Mouse (Mus musculus): ENCODE measurements around the gene Sox5. TPM values are rescaled to one million over a fixed set of nuclear protein-coding genes. Genes with fewer than 3 reads are reported as not detected.

The Sox5 gene
- polyA plus RNA-seq, 1 experiment from 2014 or later = 34.8 TPM

- Histone ChIP-seq H3K9me3 (replicated peaks) (no peaks in the 10 kb centered on the region), H3K4me2 (no peak overlapping the region), H3K9ac (replicated peaks) (no peak overlapping the region), H3K36me3 (no peaks in the 10 kb centered on the region), H3K4me3 (replicated peaks) (no peak overlapping the region), H3K27ac (replicated peaks) (no peak overlapping the region), H3K27me3 (replicated peaks) (no peaks in the 10 kb centered on the region), H3K4me1 (no peaks in the 10 kb centered on the region)
- no peak for ATAC-seq (ENCODE audit: low FRiP score)
These were observed 877.1 kb downstream of the Sox5 start for GRCm38 (mm10) chr6:143904693-143905031.

DNA sequence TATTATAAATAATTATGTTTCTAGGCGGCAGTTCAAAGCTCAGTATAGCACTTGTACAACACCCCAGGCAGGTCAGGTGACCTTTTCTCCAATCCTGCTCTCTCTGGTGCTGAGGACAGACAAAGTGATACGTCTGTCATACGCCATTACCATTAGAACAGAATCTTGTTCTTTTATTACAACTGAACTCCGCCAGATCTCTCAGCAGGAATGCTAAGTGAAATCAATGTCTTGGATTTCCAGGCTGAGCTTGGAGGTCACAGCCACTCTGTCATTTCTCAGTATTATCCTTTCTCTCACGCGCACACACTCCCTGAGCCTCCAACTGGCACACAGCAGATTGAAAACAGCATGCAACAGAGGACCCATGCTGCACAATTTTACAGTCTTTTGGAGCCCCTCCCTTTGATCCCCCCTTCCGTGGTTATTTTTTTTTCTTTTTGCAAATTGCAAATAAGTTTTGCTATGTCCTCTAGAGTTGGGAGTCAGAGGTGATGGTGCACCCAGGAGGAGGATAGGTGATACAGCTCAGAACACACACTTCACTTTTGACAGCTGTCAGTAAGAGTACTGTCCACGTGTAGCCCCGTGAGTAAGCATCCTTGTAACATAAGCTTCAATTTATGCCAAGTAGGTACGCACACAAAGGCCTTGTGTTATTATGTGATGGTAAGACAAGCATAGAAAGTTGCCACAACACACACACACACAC, 877.6 kb downstream of the Sox5 start:
- WGBS = 43% methylated on average over 10 of the region's 10 CpGs
- ATAC-seq (ENCODE audit: low FRiP score) = no peak
- H3K4me2 ChIP-seq = no peak overlapping the region

DNA sequence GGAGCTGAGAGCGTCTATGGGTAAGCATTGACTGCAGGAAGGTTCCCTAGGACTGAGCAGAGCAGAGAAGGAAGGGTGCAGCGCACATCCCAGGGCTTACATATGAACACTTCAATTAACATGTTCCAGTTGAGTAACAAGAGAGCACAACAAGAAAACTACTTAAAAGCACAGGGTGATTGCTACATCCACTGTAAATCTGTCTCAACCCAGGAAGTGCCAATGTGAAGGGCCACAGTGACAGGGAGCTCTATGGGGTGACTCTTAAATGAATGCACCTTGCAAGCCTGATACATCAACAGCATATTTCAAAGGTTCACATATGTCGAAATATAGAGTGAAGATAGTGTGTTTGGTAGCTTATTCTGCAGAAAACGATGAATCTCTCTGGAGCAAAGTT, 880.9 kb downstream of the Sox5 start:
- Histone ChIP-seq H3K4me3 (replicated peaks) (no peak overlapping the region), H3K9ac (replicated peaks) (no peak overlapping the region), H3K4me1 (no peaks in the 10 kb centered on the region), H3K27ac (replicated peaks) (no peak overlapping the region), H3K36me3 (no peaks in the 10 kb centered on the region), H3K9me3 (replicated peaks) (no peaks in the 10 kb centered on the region), H3K27me3 (replicated peaks) (no peaks in the 10 kb centered on the region), H3K4me2 (no peak overlapping the region)
- no peak for ATAC-seq (ENCODE audit: low FRiP score)
- 86% methylated on average over 4 of the region's 4 CpGs for WGBS

More for the DNA sequence above, 877.6 kb downstream of the Sox5 start:
- Histone ChIP-seq H3K9ac (replicated peaks) (no peak overlapping the region), H3K27ac (replicated peaks) (no peak overlapping the region), H3K36me3 (no peaks in the 10 kb centered on the region), H3K4me3 (replicated peaks) (no peak overlapping the region), H3K27me3 (replicated peaks) (no peaks in the 10 kb centered on the region), H3K4me1 (no peaks in the 10 kb centered on the region), H3K9me3 (replicated peaks) (no peaks in the 10 kb centered on the region)

GRCm38 (mm10) chr6:143895092-143895491, 886.7 kb downstream of the Sox5 start:
- no peaks in the 10 kb centered on the region for H3K36me3 ChIP-seq
- no peak overlapping the region for H3K4me2 ChIP-seq
- H3K27ac ChIP-seq (replicated peaks) = no peak overlapping the region
- no peak overlapping the region for H3K9ac ChIP-seq (replicated peaks)
- H3K4me3 ChIP-seq (replicated peaks) = no peak overlapping the region
- ATAC-seq (ENCODE audit: low FRiP score) = no peak
- H3K4me1 ChIP-seq = no peaks in the 10 kb centered on the region
- H3K27me3 ChIP-seq (replicated peaks) = no peaks in the 10 kb centered on the region
- WGBS = 94% methylated on average over 6 of the region's 6 CpGs
- no peaks in the 10 kb centered on the region for H3K9me3 ChIP-seq (replicated peaks)

DNA sequence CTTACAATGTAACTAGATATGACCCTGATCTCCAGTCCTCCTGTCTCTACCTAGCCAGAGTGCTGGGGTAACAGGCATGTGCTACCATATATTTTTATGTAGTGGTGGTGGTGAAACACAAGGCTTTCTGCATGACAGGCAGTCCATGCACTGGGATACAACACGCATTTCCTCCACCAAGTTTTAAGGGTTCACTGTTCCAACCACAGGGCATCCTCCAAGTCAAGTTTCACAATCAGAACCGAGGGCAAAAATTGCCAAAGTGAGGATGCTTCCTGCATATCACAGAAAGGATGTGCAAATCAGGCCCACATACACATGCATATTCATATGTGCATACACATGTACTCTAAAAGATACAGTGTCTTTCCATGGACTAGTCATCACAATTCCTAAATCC, 888.9 kb downstream of the Sox5 start:
- H3K9me3 ChIP-seq (replicated peaks) = no peaks in the 10 kb centered on the region
- H3K4me2 ChIP-seq = no peak overlapping the region
- WGBS = 86% methylated on average over 2 of the region's 2 CpGs
- no peak overlapping the region for H3K9ac ChIP-seq (replicated peaks)
- no peak overlapping the region for H3K27ac ChIP-seq (replicated peaks)
- H3K4me1 ChIP-seq = no peaks in the 10 kb centered on the region
- ATAC-seq (ENCODE audit: low FRiP score) = no peak
- H3K4me3 ChIP-seq (replicated peaks) = no peak overlapping the region
- no peaks in the 10 kb centered on the region for H3K27me3 ChIP-seq (replicated peaks)
- no peaks in the 10 kb centered on the region for H3K36me3 ChIP-seq

- H3K9ac ChIP-seq (replicated peaks) = no peak overlapping the region
- no peak overlapping the region for H3K4me3 ChIP-seq (replicated peaks)
- no peak overlapping the region for H3K27ac ChIP-seq (replicated peaks)
- H3K36me3 ChIP-seq = no peaks in the 10 kb centered on the region
- no peak for ATAC-seq (ENCODE audit: low FRiP score)
- no peaks in the 10 kb centered on the region for H3K9me3 ChIP-seq (replicated peaks)
- 45% methylated on average over 7 of the region's 7 CpGs for WGBS
- no peak overlapping the region for H3K4me2 ChIP-seq
- H3K4me1 ChIP-seq = no peaks in the 10 kb centered on the region
- no peaks in the 10 kb centered on the region for H3K27me3 ChIP-seq (replicated peaks)
These were observed 893.2 kb downstream of the Sox5 start for GRCm38 (mm10) chr6:143888556-143888955.

DNA sequence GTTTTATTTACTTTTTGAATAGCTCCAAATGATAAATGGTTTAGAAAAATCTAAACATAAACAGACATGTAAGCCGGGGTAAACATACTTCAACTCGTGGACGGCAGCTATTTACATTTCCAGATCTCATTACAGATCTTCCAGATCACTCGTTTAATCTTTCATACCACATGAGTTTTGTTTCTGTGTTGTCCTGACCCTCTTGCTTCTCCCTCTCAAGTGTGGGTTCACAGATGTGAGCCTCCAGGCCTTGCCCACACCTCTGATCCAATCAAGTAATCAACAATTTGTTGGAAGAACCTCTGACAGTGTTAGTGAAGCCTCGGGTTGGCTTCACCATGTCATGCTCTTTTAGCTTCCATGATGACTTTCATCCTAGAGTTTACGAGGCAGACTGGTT, 903.3 kb downstream of the Sox5 start:
- Histone ChIP-seq H3K9me3 (replicated peaks) (no peaks in the 10 kb centered on the region), H3K4me1 (no peaks in the 10 kb centered on the region), H3K9ac (replicated peaks) (no peak overlapping the region), H3K27ac (replicated peaks) (no peak overlapping the region), H3K27me3 (replicated peaks) (no peaks in the 10 kb centered on the region), H3K36me3 (no peaks in the 10 kb centered on the region), H3K4me3 (replicated peaks) (no peak overlapping the region), H3K4me2 (no peak overlapping the region)
- WGBS = 88% methylated on average over 6 of the region's 6 CpGs
- no peak for ATAC-seq (ENCODE audit: low FRiP score)

GRCm38 (mm10) chr6:143868790-143869189, 913.0 kb downstream of the Sox5 start:
- Histone ChIP-seq H3K27me3 (replicated peaks) (no peaks in the 10 kb centered on the region), H3K4me1 (no peaks in the 10 kb centered on the region), H3K9me3 (replicated peaks) (no peaks in the 10 kb centered on the region), H3K4me2 (no peak overlapping the region), H3K4me3 (replicated peaks) (no peak overlapping the region), H3K27ac (replicated peaks) (no peak overlapping the region), H3K9ac (replicated peaks) (no peak overlapping the region), H3K36me3 (no peaks in the 10 kb centered on the region)
- no peak for ATAC-seq (ENCODE audit: low FRiP score)
- WGBS = 87% methylated on average over 3 of the region's 3 CpGs

DNA sequence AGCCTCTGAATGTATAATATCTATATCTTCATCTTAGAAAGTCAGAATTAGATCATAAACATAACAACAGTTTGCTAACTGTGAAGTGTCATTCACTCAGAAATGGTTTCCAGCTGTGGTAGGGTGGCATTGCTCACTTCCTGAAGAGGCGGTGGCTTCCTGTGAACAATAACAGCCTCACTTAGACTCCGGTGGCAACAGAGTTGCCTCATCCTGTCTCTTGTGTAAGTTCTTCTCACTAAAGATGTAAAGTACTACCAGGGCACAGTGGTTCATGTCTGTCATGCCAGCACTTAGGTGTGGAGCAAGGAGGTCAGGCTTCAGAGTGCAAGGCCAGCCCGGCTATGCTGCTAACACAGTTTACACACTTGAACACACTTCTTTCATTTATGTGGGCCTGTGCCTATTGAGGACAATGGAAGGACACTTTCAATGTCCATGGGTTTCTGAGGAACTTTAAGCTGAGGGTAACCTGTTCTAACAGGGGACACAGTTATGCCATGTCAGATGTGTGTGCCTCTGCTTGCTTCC, 913.6 kb downstream of the Sox5 start:
- H3K9me3 ChIP-seq (replicated peaks) = no peaks in the 10 kb centered on the region
- no peak for ATAC-seq (ENCODE audit: low FRiP score)
- no peak overlapping the region for H3K27ac ChIP-seq (replicated peaks)
- no peaks in the 10 kb centered on the region for H3K36me3 ChIP-seq
- no peaks in the 10 kb centered on the region for H3K4me1 ChIP-seq
- H3K27me3 ChIP-seq (replicated peaks) = no peaks in the 10 kb centered on the region
- 87% methylated on average over 3 of the region's 3 CpGs for WGBS
- no peak overlapping the region for H3K4me2 ChIP-seq
- H3K4me3 ChIP-seq (replicated peaks) = no peak overlapping the region
- no peak overlapping the region for H3K9ac ChIP-seq (replicated peaks)

GRCm38 (mm10) chr6:143867029-143867428, 914.7 kb downstream of the Sox5 start:
- Histone ChIP-seq H3K4me1 (no peaks in the 10 kb centered on the region), H3K9ac (replicated peaks) (no peak overlapping the region), H3K9me3 (replicated peaks) (no peaks in the 10 kb centered on the region), H3K36me3 (no peaks in the 10 kb centered on the region), H3K4me3 (replicated peaks) (no peak overlapping the region), H3K27ac (replicated peaks) (no peak overlapping the region), H3K27me3 (replicated peaks) (no peaks in the 10 kb centered on the region), H3K4me2 (no peak overlapping the region)
- 75% methylated on average over 5 of the region's 5 CpGs for WGBS
- no peak for ATAC-seq (ENCODE audit: low FRiP score)

DNA sequence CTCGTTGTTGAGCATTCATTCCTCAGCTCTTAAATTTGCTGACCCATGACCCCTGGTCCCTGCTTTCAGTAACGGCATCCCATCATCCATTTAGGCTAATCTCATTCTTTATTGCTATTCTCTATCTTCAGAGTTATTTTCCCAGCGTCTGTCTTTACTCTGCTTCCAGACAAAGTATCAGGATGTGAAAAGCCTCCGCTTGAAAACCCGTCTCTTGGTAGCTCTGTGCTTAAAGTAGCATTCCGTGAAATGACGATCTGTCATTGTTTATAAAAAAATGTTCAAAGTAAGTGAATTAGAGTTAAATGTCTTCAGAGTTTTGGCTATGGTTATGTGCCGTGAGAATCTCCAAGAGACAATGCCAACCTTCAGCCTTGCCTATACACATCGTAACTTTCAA, 915.2 kb downstream of the Sox5 start:
- ATAC-seq (ENCODE audit: low FRiP score) = no peak
- WGBS = 78% methylated on average over 9 of the region's 9 CpGs
- Histone ChIP-seq H3K9me3 (replicated peaks) (no peaks in the 10 kb centered on the region), H3K27me3 (replicated peaks) (no peaks in the 10 kb centered on the region), H3K4me3 (replicated peaks) (no peak overlapping the region), H3K4me2 (no peak overlapping the region), H3K4me1 (no peaks in the 10 kb centered on the region), H3K36me3 (no peaks in the 10 kb centered on the region), H3K27ac (replicated peaks) (no peak overlapping the region), H3K9ac (replicated peaks) (no peak overlapping the region)

DNA sequence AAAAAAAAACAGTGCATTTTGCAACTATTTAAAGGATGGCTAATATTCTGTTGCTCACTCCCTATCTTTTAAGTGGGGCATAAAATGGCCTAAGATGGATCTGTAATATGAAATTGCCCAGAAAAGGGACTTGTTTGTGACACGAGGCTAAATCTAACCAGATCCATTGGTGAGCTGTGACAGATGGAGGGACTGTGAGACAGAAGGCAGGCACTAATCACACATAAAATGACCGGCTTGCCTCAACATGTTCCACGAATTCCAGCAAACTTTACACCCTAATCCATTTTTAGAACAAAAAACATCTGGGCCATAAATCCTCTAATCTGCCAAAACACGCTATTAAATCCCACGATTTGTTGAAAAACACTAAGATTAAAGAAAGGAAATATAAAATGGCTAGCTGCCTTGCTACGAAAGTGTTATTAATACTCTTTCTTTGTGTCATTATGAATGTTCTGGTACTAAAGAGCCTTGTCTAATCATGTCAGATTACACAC, 919.1 kb downstream of the Sox5 start:
- Histone ChIP-seq H3K27ac (replicated peaks) (no peak overlapping the region), H3K9me3 (replicated peaks) (no peaks in the 10 kb centered on the region), H3K9ac (replicated peaks) (no peak overlapping the region), H3K36me3 (no peaks in the 10 kb centered on the region), H3K27me3 (replicated peaks) (no peaks in the 10 kb centered on the region), H3K4me2 (no peak overlapping the region), H3K4me3 (replicated peaks) (no peak overlapping the region), H3K4me1 (0 out of 2 replicates have a peak, but pooled peaks cover 4% of the 10 kb centered on the region)
- ATAC-seq (ENCODE audit: low FRiP score) = no peak
- 55% methylated on average over 6 of the region's 6 CpGs for WGBS

Measured in neural tube, embryonic 15.5 days (tissue).